Mouse (Mus musculus) erythroblast, embryonic 14.5 days (primary cell): Measurements from ENCODE around the gene Cntn1.

Experiments used
- GATA1 ChIP-seq: IDR thresholded peaks from 2 replicates; pipeline ENCODE4 v1.6.1; 2012; ENCODE audit warnings: low read length, inconsistent platforms, mixed read lengths
- TAL1 ChIP-seq: IDR thresholded peaks from 3 replicates; pipeline ENCODE4 v1.6.1; 2012; ENCODE audit warnings: low read length, inconsistent platforms, mixed read lengths

- no peak for TF ChIP-seq GATA1
- no peak for TF ChIP-seq TAL1
These were observed 225.9 kb downstream of the Cntn1 start for GRCm38 (mm10) chr15:92276826-92277225.
